Mouse (Mus musculus) heart, postnatal 0 days (tissue): ENCODE results near the gene Cd63. TPM values are rescaled to one million over a fixed set of nuclear protein-coding genes. Genes with fewer than 3 reads are reported as not detected.

Experiments
- ATAC-seq: fragments of 200-750 bp; cut with Nextera tagmentation; 2 replicates; pipeline ENCODE4 v1.8.0; 2017; ENCODE audit warnings: low read depth, moderate number of reproducible peaks, moderate library complexity; ENCODE audit not compliant: insufficient read depth
- DNase-seq: peaks from one replicate; pipeline ENCODE4 v3.0.0-alpha.2; 2016; ENCODE audit warnings: low spot score
- H3K27ac ChIP-seq: fragments of 300-500 bp; sonication (generic); 2 replicates; pipeline ENCODE4 v1.5.1; 2014; ENCODE audit warnings: low read depth, mild to moderate bottlenecking
- H3K27me3 ChIP-seq: fragments of 300-500 bp; sonication (generic); 2 replicates; pipeline ENCODE4 v1.6.1; 2014; ENCODE audit warnings: low read length, mixed read lengths; ENCODE audit not compliant: control insufficient read depth, insufficient read depth
- H3K36me3 ChIP-seq: fragments of 300-500 bp; sonication (generic); replicated peaks from 2 replicates; pipeline ENCODE4 v1.6.1; 2014; ENCODE audit warnings: low read length, mixed read lengths; ENCODE audit not compliant: control insufficient read depth, insufficient read depth
- H3K4me1 ChIP-seq: fragments of 300-500 bp; sonication (generic); 2 replicates; pipeline ENCODE4 v1.6.1; 2014; ENCODE audit warnings: antibody characterized with exemption; ENCODE audit not compliant: control insufficient read depth, insufficient read depth
- H3K4me2 ChIP-seq: fragments of 300-500 bp; sonication (generic); 2 replicates; pipeline ENCODE4 v1.6.1; 2014; ENCODE audit warnings: low read depth, mild to moderate bottlenecking, low read length, moderate library complexity
- H3K4me3 ChIP-seq: fragments of 300-500 bp; sonication (generic); 2 replicates; pipeline ENCODE4 v1.5.1; 2014; ENCODE audit warnings: low read depth, low read length
- H3K9ac ChIP-seq: fragments of 300-500 bp; sonication (generic); replicated peaks from 2 replicates; pipeline ENCODE4 v1.6.1; 2014; ENCODE audit warnings: low read depth, low read length, mixed read lengths
- H3K9me3 ChIP-seq: fragments of 300-500 bp; sonication (generic); replicated peaks from 2 replicates; pipeline ENCODE4 v1.6.1; 2016; ENCODE audit warnings: low read length; ENCODE audit not compliant: control insufficient read depth
- CTCF ChIP-seq: IDR thresholded peaks from 2 replicates; pipeline ENCODE4 v1.5.1; 2016; ENCODE audit warnings: antibody characterized with exemption, control low read depth, low read depth
- EP300 ChIP-seq: IDR thresholded peaks from 2 replicates; pipeline ENCODE4 v1.6.1; 2016; ENCODE audit warnings: antibody characterized with exemption, low read depth
- WGBS: fragments of 180-500 bp; shearing (Covaris S2); extraction: QIAGEN DNeasy Blood & Tissue Kit; methylation state at CpG from one replicate; pipeline ENCODE4 v1.1.7; 2014; 5-methylcytosine and 5-hydroxymethylcytosine counted together
- polyA plus RNA-seq: library from polyadenylated mRNA; unstranded; fragments of >200 nt; fragmentation: Nextera tagmentation; extraction: Ambion mirVana; gene quantifications from 2 replicates; pipeline ENCODE4 v1.2.1, GENCODE M21; 2015
- total RNA-seq: library from RNA; depleted of rRNA; stranded (reverse); fragments of >200 nt; gene quantifications from 2 replicates; pipeline ENCODE4 v1.2.3, GENCODE M21; 2014; ENCODE audit warnings: low replicate concordance; rRNA removed

The Cd63 gene
- total and polyA plus RNA-seq, 2 experiments from 2014 or later, result 72.6 to 381 TPM

- Histone ChIP-seq H3K4me3 (no peak within 1 kb of the TSS), H3K36me3 (no peaks in the 10 kb centered on the region), H3K4me2 (no peak within 1 kb of the TSS), H3K9ac (no peak within 1 kb of the TSS), H3K27ac (peak within 1 kb of the TSS; percentile 44; the same call in 1 of the 2 replicates), H3K27me3 (no peaks in the 10 kb centered on the region), H3K4me1 (no peaks in the 10 kb centered on the region), H3K9me3 (no peaks in the 10 kb centered on the region)
- no peak for ATAC-seq
- TF ChIP-seq EP300 (no peak), CTCF (no peak)
- WGBS, result 64% methylated on average over 12 of the region's 12 CpGs
- DNase-seq, result no peak
Measured at GRCm38 (mm10) chr10:128960590-128961584, 60.1 kb downstream of the Cd63 start, which contains the start of gene Mettl7b. Gene Mettl7b, minus strand, starts transcription at chr10:128960988.

Other genes with a start within 250 kb of the Cd63 start
- gene Suox, start 226.9 kb upstream of the Cd63 start, total RNA-seq, result 17.2 and 21.4 TPM in 2 replicates
- gene Suox, start 226.9 kb upstream of the Cd63 start, polyA plus RNA-seq, result 11.9 and 12.5 TPM in 2 replicates
- gene Rab5b, start 204.7 kb upstream of the Cd63 start, total RNA-seq, result 68.1 and 75.3 TPM in 2 replicates
- 51.2 and 54.8 TPM in 2 replicates for gene Rab5b, start 204.7 kb upstream of the Cd63 start, polyA plus RNA-seq
- gene Pmel, start 196.8 kb upstream of the Cd63 start, total RNA-seq, result 7.7 and 23.2 TPM in 2 replicates
- 2.0 and 3.0 TPM in 2 replicates for gene Pmel, start 196.8 kb upstream of the Cd63 start, polyA plus RNA-seq
- gene Cdk2, start 196.0 kb upstream of the Cd63 start, total RNA-seq, result 71.8 and 74.7 TPM in 2 replicates
- gene Cdk2, start 196.0 kb upstream of the Cd63 start, polyA plus RNA-seq, result 50.9 and 53.0 TPM in 2 replicates
- 4.8 and 6.8 TPM in 2 replicates for gene Dgka, start 156.1 kb upstream of the Cd63 start, total RNA-seq
- gene Dgka, start 156.1 kb upstream of the Cd63 start, polyA plus RNA-seq, result 4.8 and 5.2 TPM in 2 replicates
- 37.1 and 49.2 TPM in 2 replicates for gene Pym1, start 153.1 kb upstream of the Cd63 start, total RNA-seq
- 13.7 and 16.5 TPM in 2 replicates for gene Pym1, start 153.1 kb upstream of the Cd63 start, polyA plus RNA-seq
- gene Mmp19, start 110.1 kb upstream of the Cd63 start, total RNA-seq, result 5.1 and 9.0 TPM in 2 replicates
- gene Mmp19, start 110.1 kb upstream of the Cd63 start, polyA plus RNA-seq, result 1.00 and 1.5 TPM in 2 replicates
- gene Dnajc14, start 96.9 kb upstream of the Cd63 start, total RNA-seq, result 28.6 and 29.7 TPM in 2 replicates
- gene Dnajc14, start 96.9 kb upstream of the Cd63 start, polyA plus RNA-seq, result 27.6 and 29.8 TPM in 2 replicates
- 17.9 and 24.4 TPM in 2 replicates for gene Tmem198b, start 96.6 kb upstream of the Cd63 start, total RNA-seq
- gene Tmem198b, start 96.6 kb upstream of the Cd63 start, polyA plus RNA-seq, result 11.1 and 11.6 TPM in 2 replicates
- 19.4 and 20.0 TPM in 2 replicates for gene Sarnp, start 83.7 kb upstream of the Cd63 start, total RNA-seq
- gene Sarnp, start 83.7 kb upstream of the Cd63 start, polyA plus RNA-seq, result 135 and 141 TPM in 2 replicates
- gene Ormdl2, start 79.3 kb upstream of the Cd63 start, total RNA-seq, result 27.6 and 32.1 TPM in 2 replicates
- gene Ormdl2, start 79.3 kb upstream of the Cd63 start, polyA plus RNA-seq, result 20.2 and 26.7 TPM in 2 replicates
- gene Gdf11, start 9.3 kb upstream of the Cd63 start, total RNA-seq, result 1.6 and 6.7 TPM in 2 replicates
- 1.5 and 1.7 TPM in 2 replicates for gene Gdf11, start 9.3 kb upstream of the Cd63 start, polyA plus RNA-seq
- gene Rdh5, start 21.9 kb downstream of the Cd63 start, total RNA-seq, result 7.6 and 14.3 TPM in 2 replicates
- gene Rdh5, start 21.9 kb downstream of the Cd63 start, polyA plus RNA-seq, result 9.3 and 11.1 TPM in 2 replicates
- 121 and 130 TPM in 2 replicates for gene Bloc1s1, start 23.0 kb downstream of the Cd63 start, total RNA-seq
- gene Bloc1s1, start 23.0 kb downstream of the Cd63 start, polyA plus RNA-seq, result 292 and 295 TPM in 2 replicates
- gene Itga7, start 32.8 kb downstream of the Cd63 start, total RNA-seq, result 22.3 and 41.4 TPM in 2 replicates
- 18.5 and 22.7 TPM in 2 replicates for gene Itga7, start 32.8 kb downstream of the Cd63 start, polyA plus RNA-seq
- not detected in 2 replicates for gene Mettl7b, start 60.0 kb downstream of the Cd63 start, total RNA-seq
- not detected in 2 replicates for gene Mettl7b, start 60.0 kb downstream of the Cd63 start, polyA plus RNA-seq
- not detected in 2 replicates for gene Olfr9, start 88.4 kb downstream of the Cd63 start, total RNA-seq
- gene Olfr9, start 88.4 kb downstream of the Cd63 start, polyA plus RNA-seq, result not detected in 2 replicates
- gene Olfr763, start 109.8 kb downstream of the Cd63 start, total RNA-seq, result not detected in 2 replicates
- not detected in 2 replicates for gene Olfr763, start 109.8 kb downstream of the Cd63 start, polyA plus RNA-seq
- not detected in 2 replicates for gene Olfr764-ps1, start 138.9 kb downstream of the Cd63 start, total RNA-seq
- gene Olfr764-ps1, start 138.9 kb downstream of the Cd63 start, polyA plus RNA-seq, result not detected in 2 replicates
- not detected in 2 replicates for gene Olfr765, start 149.0 kb downstream of the Cd63 start, total RNA-seq
- gene Olfr765, start 149.0 kb downstream of the Cd63 start, polyA plus RNA-seq, result not detected in 2 replicates
- not detected in 2 replicates for gene Olfr766-ps1, start 168.0 kb downstream of the Cd63 start, total RNA-seq
- not detected in 2 replicates for gene Olfr766-ps1, start 168.0 kb downstream of the Cd63 start, polyA plus RNA-seq
- gene Olfr767, start 181.9 kb downstream of the Cd63 start, total RNA-seq, result not detected in 2 replicates
- gene Olfr767, start 181.9 kb downstream of the Cd63 start, polyA plus RNA-seq, result not detected in 2 replicates
- gene Olfr768, start 198.4 kb downstream of the Cd63 start, total RNA-seq, result not detected in 2 replicates
- not detected in 2 replicates for gene Olfr768, start 198.4 kb downstream of the Cd63 start, polyA plus RNA-seq
- not detected in 2 replicates for gene Olfr769, start 216.9 kb downstream of the Cd63 start, total RNA-seq
- not detected in 2 replicates for gene Olfr769, start 216.9 kb downstream of the Cd63 start, polyA plus RNA-seq
- gene Olfr770, start 238.0 kb downstream of the Cd63 start, total RNA-seq, result not detected in 2 replicates
- gene Olfr770, start 238.0 kb downstream of the Cd63 start, polyA plus RNA-seq, result not detected in 2 replicates